ENCODE assay signal across 26 mouse cellular contexts in genomic region chr2:90931829-90932228, GRCm38 (mm10). TPM values are rescaled to one million over a fixed set of nuclear protein-coding genes. Genes with fewer than 3 reads are reported as not detected.
A peak's percentile ranks its signal among the peaks of the same experiment; 100 is the strongest.
DNase-seq lines count a peak whose midpoint lies in the region; ATAC-seq and TF ChIP-seq lines count a peak whose summit lies in the region.
"Had no signal": no experiment of that assay in that cellular context is flagged by ENCODE, and none has a peak within 500 bp of the region (broad histone marks: within the 10 kb centered on the region; RNA-seq: fewer than 3 reads in every experiment).

No protein-coding gene starts in this region.

- peak overlapping the region; percentile 98 for H3K27ac ChIP-seq in liver, adult 2 months (replicated peaks; ENCODE audit: insufficient read depth, low read depth, low read length)
- peak overlapping the region; percentile 52 for H3K27ac ChIP-seq in liver, embryonic 15.5 days (replicated peaks)
- no peak overlapping the region for H3K27ac ChIP-seq in layer of hippocampus, adult 2 months
- H3K27ac ChIP-seq: embryonic facial prominence, embryonic 12.5 days; embryonic facial prominence, embryonic 15.5 days; gastrocnemius, adult 2 months; hindbrain, embryonic 10.5 days; hindbrain, embryonic 13.5 days had no signal

- no peak for TF ChIP-seq CTCF in liver, adult 2 months (IDR thresholded peaks at IDR 0.05; ENCODE audit: low read depth, low read length)
- TF ChIP-seq CTCF in layer of hippocampus, adult 2 months (conservative IDR thresholded peaks at IDR 0.05): no peak

- peak overlapping the region; percentile 29 for H3K4me2 ChIP-seq in liver, embryonic 15.5 days
- H3K4me2 ChIP-seq: embryonic facial prominence, embryonic 12.5 days; embryonic facial prominence, embryonic 15.5 days; heart, embryonic 11.5 days; hindbrain, embryonic 13.5 days had no signal

- 0 out of 2 replicates have a peak, but pooled peaks have one; percentile 5 for TF ChIP-seq POLR2A in liver, adult 2 months (IDR thresholded peaks at IDR 0.05; ENCODE audit: extremely low read depth, insufficient read depth, low read length)

- peaks cover 27% of the 10 kb centered on the region for H3K4me1 ChIP-seq in liver, adult 2 months (ENCODE audit: control insufficient read depth, insufficient read depth, low read length)
- 0 out of 2 replicates have a peak, but pooled peaks cover 10% of the 10 kb centered on the region for H3K4me1 ChIP-seq in liver, embryonic 15.5 days (replicated peaks)
- H3K4me1 ChIP-seq: embryonic facial prominence, embryonic 12.5 days; embryonic facial prominence, embryonic 15.5 days; hindbrain, embryonic 10.5 days; hindbrain, embryonic 13.5 days had no signal

- peak; percentile 97 for DNase-seq in liver, adult 2 months (ENCODE audit: extremely low read depth, low read depth, low spot score)
- DNase-seq in liver: no peak
- peak; percentile 77 for DNase-seq in yolk sac, embryonic 10.5 days (ENCODE audit: low spot score)
- DNase-seq in layer of hippocampus, adult 2 months (ENCODE audit: low spot score in 2 of 2): no peak
- DNase-seq in heart, postnatal 14 days: no peak
- DNase-seq: adrenal gland, postnatal 10 days; adrenal gland, postnatal 36 days; cerebellum, adult 11 months; cerebellum, adult 2 months; cerebellum, adult 9-11 months; cerebellum, postnatal 25 days; forebrain, postnatal 0 days; gastrocnemius, adult 2 months; gastrocnemius, postnatal 14 days; heart, adult 11 months; heart, postnatal 36 days had no signal

- H3K79me2 ChIP-seq in liver, adult 2 months (ENCODE audit: control insufficient read depth, insufficient read depth, low read length): peaks cover 4% of the 10 kb centered on the region; the same call in 1 of the 2 replicates

- H3K27me3 ChIP-seq in liver, adult 2 months (ENCODE audit: control insufficient read depth, insufficient read depth, low read length): no peaks in the 10 kb centered on the region
- peaks cover 22% of the 10 kb centered on the region; the same call in 1 of the 2 replicates for H3K27me3 ChIP-seq in liver, embryonic 15.5 days
- H3K27me3 ChIP-seq: embryonic facial prominence, embryonic 12.5 days; embryonic facial prominence, embryonic 15.5 days; hindbrain, embryonic 13.5 days had no signal

- peak; percentile 84 for ATAC-seq in liver, embryonic 15.5 days (ENCODE audit: insufficient read depth)
- ATAC-seq: activated CD4-positive, CD25-positive, alpha-beta regulatory T cell, adult 4 months; forebrain, embryonic 14.5 days; forebrain, postnatal 0 days; hindbrain, embryonic 16.5 days had no signal

- peak overlapping the region; percentile 53; the same call in 1 of the 2 replicates for H3K9ac ChIP-seq in liver, adult 2 months (ENCODE audit: low read depth, low read length)
- H3K9ac ChIP-seq in liver, embryonic 15.5 days: no peak overlapping the region
- H3K9ac ChIP-seq: embryonic facial prominence, embryonic 12.5 days; embryonic facial prominence, embryonic 15.5 days; forebrain, postnatal 0 days; hindbrain, embryonic 13.5 days had no signal

- WGBS in liver, adult 2 months: 13% methylated on average over 8 of the region's 8 CpGs
- WGBS in liver, embryonic 15.5 days (ENCODE audit: insufficient replicate concordance): 53% methylated on average over 8 of the region's 8 CpGs

- no peak overlapping the region; the same call in 1 of the 2 replicates for H3K4me3 ChIP-seq in liver, adult 2 months (ENCODE audit: insufficient read depth, low read depth, low read length)
- no peak overlapping the region for H3K4me3 ChIP-seq in liver, embryonic 15.5 days (replicated peaks)
- H3K4me3 ChIP-seq in layer of hippocampus, adult 2 months: no peak overlapping the region
- H3K4me3 ChIP-seq: embryonic facial prominence, embryonic 12.5 days; embryonic facial prominence, embryonic 15.5 days; gastrocnemius, adult 2 months; hindbrain, embryonic 10.5 days; hindbrain, embryonic 13.5 days had no signal

- no peaks in the 10 kb centered on the region for H3K36me3 ChIP-seq in liver, adult 2 months (ENCODE audit: control insufficient read depth, insufficient read depth, low read length)
- H3K36me3 ChIP-seq in liver, embryonic 15.5 days (replicated peaks): no peaks in the 10 kb centered on the region
- H3K36me3 ChIP-seq: embryonic facial prominence, embryonic 12.5 days; embryonic facial prominence, embryonic 15.5 days; hindbrain, embryonic 10.5 days; hindbrain, embryonic 13.5 days had no signal

- intact Hi-C loops in heart, postnatal 14 days (cut with DNase I): no loop called here

- H3K9me3 ChIP-seq in liver, embryonic 15.5 days (replicated peaks): no peaks in the 10 kb centered on the region
- H3K9me3 ChIP-seq: embryonic facial prominence, embryonic 12.5 days; embryonic facial prominence, embryonic 15.5 days; hindbrain, embryonic 10.5 days; hindbrain, embryonic 13.5 days had no signal

RNA-seq across cellular contexts. Expression of gene Celf1, which starts 8.4 kb away (rescaled TPM):
- 39.5 and 46.2 TPM in 2 replicates for total RNA-seq in liver, adult 2 months (2014; rRNA removed)
- 30.5 and 32.9 TPM in 2 replicates for polyA plus RNA-seq in liver, adult 2 months (2012; rRNA removed)
- polyA plus RNA-seq in liver, embryonic 15.5 days (2015; fragmentation: Nextera tagmentation; extraction: Ambion mirVana): 50.0 and 53.8 TPM in 2 replicates
- total RNA-seq in layer of hippocampus, adult 2 months (2021): 100 to 1,000 TPM; 145 to 147 TPM
- 10 to 100 TPM; 87.1 to 89.0 TPM for total RNA-seq in heart, postnatal 14 days (2021)

RNA-seq across cellular contexts. Expression of gene Ndufs3, which starts 27.2 kb away (rescaled TPM):
- total RNA-seq in liver, adult 2 months (2014; rRNA removed): 191 and 201 TPM in 2 replicates
- polyA plus RNA-seq in liver, adult 2 months (2012; rRNA removed): 199 and 205 TPM in 2 replicates
- 134 and 136 TPM in 2 replicates for polyA plus RNA-seq in liver, embryonic 15.5 days (2015; fragmentation: Nextera tagmentation; extraction: Ambion mirVana)
- total RNA-seq in layer of hippocampus, adult 2 months (2021): 100 to 1,000 TPM; 224 to 255 TPM
- total RNA-seq in heart, postnatal 14 days (2021): 100 to 1,000 TPM; 752 to 790 TPM

RNA-seq across cellular contexts. Expression of gene Kbtbd4, which starts 27.3 kb away (rescaled TPM):
- total RNA-seq in liver, adult 2 months (2014; rRNA removed): 9.0 and 9.3 TPM in 2 replicates
- polyA plus RNA-seq in liver, adult 2 months (2012; rRNA removed): 12.7 and 13.5 TPM in 2 replicates
- 16.1 and 17.6 TPM in 2 replicates for polyA plus RNA-seq in liver, embryonic 15.5 days (2015; fragmentation: Nextera tagmentation; extraction: Ambion mirVana)
- total RNA-seq in layer of hippocampus, adult 2 months (2021): 10 to 100 TPM; 38.1 to 39.5 TPM
- 10 to 100 TPM; 19.3 to 22.6 TPM for total RNA-seq in heart, postnatal 14 days (2021)

RNA-seq across cellular contexts. Expression of gene C1qtnf4, which starts 46.2 kb away (rescaled TPM):
- 0.18 and 0.67 TPM in 2 replicates for total RNA-seq in liver, adult 2 months (2014; rRNA removed)
- polyA plus RNA-seq in liver, adult 2 months (2012; rRNA removed): 1.1 and 1.4 TPM in 2 replicates
- polyA plus RNA-seq in liver, embryonic 15.5 days (2015; fragmentation: Nextera tagmentation; extraction: Ambion mirVana): 1.9 and 2.0 TPM in 2 replicates
- 100 to 1,000 TPM; 184 to 200 TPM for total RNA-seq in layer of hippocampus, adult 2 months (2021)
- total RNA-seq in heart, postnatal 14 days (2021): 1 to 10 TPM; 4.3 to 6.3 TPM
- total RNA-seq: common myeloid progenitor, adult 5-6 weeks had no signal

Comparison
In these comparisons a context has a peak if more than half of its experiments do, and no peak if none do; other contexts are left out.
1. DNase-seq: peak in liver, adult 2 months (single experiment) and yolk sac, embryonic 10.5 days (single experiment); none in liver (single experiment), layer of hippocampus, adult 2 months (0 of 2) and heart, postnatal 14 days (0 of 2).